Mouse (Mus musculus) cortical plate, adult 2 months (tissue): ENCODE measurements around the gene Pnliprp2.

Source experiments
- CTCF ChIP-seq: fragments of 200-500 bp; IDR thresholded peaks from 2 replicates; pipeline ENCODE4 v1.5.1; 2011; ENCODE audit warnings: mild to moderate bottlenecking, control low read depth, low read length; ENCODE audit not compliant: insufficient read depth; ENCODE audit errors: extremely low read depth
- POLR2A ChIP-seq: fragments of 200-500 bp; IDR thresholded peaks from 2 replicates; pipeline ENCODE4 v1.6.1; 2011; ENCODE audit warnings: mild to moderate bottlenecking, low read length, control low read depth; ENCODE audit not compliant: insufficient read depth; ENCODE audit errors: extremely low read depth

DNA sequence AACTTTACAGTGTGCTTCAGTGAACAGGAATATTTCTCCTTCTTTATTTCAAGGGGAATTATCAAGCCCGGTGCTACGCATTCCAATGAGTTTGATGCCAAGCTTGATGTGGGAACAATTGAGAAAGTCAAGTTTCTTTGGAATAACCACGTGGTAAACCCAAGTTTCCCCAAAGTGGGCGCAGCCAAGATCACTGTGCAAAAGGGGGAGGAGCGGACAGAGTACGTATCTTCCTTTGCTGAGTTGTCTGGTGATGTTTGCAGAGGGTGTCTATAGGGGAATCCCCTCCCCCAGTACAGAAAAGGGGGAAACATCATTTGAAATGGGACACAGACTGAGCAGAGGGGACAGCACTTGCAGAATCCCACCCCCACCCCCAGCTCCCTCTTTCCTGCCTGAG is 18.5 kb upstream of the Pnliprp2 start:
- TF ChIP-seq POLR2A = no peak
- TF ChIP-seq CTCF = no peak
